Mouse (Mus musculus): ENCODE measurements at regions not wholly inside any gene's neighbourhood (a gene's known extent, or its start where the extent isn't known, plus 50 kb on each side); places are given as distances from the start of the nearest gene placed in this dataset.
A peak's percentile ranks its signal among the peaks of the same experiment; 100 is the strongest.
"Not testable (repeated sequence)": the region's sequence is repeated elsewhere in the genome, so short reads cannot be mapped to it uniquely, and the experiment has no call there.

DNA sequence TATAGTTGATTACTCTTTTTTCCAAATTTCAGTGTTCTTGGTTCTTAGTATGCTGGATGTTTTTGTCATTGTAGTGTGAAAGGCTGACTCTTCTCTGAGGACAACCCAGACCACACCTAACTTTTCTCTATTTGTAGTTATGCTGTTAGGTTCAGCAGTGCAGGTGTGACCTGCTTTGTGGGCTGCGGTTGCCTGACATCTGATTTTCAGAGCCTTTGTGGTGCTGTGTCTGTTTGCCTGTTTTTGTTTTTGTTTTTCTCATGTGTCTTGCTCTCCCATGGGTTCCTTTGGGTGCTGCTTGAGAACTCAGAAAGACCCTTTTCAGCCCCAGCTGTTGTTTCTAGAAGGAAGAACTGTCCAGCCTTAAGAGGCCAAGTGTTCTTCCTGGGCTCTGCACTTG lies 52.0 kb upstream of the Trpm1 start:
- DNase-seq: no peak

GRCm38 (mm10) chr7:64099606-64100005 lies 54.0 kb upstream of the Trpm1 start:
- DNase-seq: no peak

GRCm38 (mm10) chr7:64090067-64090466 lies 63.6 kb upstream of the Trpm1 start:
- DNase-seq: no peak

DNA sequence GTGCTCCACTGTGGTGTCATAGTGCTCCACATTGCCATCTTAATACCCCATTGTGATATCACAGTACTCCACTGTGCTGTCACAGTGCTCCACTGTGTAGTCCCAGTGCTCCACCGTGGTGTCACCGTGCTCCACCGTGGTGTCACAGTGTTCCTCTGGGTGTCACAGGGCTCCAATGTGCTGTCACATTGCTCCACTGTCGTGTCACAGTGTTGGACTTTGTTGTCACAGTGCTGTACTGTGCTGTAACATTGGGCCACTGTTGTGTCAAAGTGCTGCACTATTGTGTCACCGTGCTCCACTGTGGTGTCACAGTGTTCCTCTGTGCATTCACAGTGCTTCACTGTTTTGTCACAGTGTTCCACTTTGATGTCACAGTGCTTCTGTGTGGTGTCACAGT lies 64.6 kb upstream of the Trpm1 start:
- DNase-seq: no peak

GRCm38 (mm10) chr7:64083978-64084377 lies 69.7 kb upstream of the Trpm1 start:
- DNase-seq: not testable (repeated sequence)

DNA sequence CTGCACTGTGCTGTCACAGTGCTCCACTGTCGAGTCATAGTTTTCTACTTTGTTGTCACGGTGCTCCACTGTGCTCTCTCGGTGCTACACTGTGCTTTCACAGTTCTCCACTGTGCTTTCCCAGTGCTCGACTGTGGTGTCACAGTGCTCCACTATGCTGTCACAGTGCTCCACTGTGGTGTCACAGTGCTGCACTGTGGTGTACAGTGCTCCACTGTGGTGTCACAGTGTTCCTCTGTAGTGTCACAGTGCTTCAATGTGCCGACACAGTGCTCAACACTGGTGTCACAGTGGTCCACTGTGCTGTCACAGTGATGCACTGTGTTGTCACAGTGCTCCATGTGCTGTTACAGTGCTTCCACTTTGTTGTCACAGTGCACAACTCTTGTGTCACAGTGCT lies 71.0 kb upstream of the Trpm1 start:
- no peak for DNase-seq

- no peak for DNase-seq
These were observed 71.4 kb upstream of the Trpm1 start for GRCm38 (mm10) chr7:64082201-64082600.

DNA sequence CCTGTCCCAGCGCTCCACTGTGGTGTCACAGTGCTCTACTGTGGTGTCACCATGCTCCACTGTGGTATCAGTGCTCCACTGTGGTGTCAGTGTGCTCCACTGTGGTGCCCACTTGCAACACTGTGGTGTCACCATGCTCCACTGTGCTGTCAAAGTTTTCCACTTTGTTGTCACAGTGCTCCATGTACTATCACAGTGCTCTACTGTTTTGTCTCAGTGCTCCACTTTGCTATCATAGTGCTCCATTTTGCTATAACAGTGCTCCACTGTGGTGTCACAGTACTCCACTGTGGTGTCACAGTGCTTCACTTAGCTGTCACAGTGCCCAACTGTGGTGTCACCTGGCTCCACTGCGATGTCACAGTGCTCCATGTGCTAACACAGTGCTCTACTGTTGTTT lies 72.0 kb upstream of the Trpm1 start:
- DNase-seq: no peak

GRCm38 (mm10) chr7:64081019-64081418 lies 72.6 kb upstream of the Trpm1 start:
- DNase-seq: no peak

GRCm38 (mm10) chr7:64079301-64079700 lies 74.3 kb upstream of the Trpm1 start:
- DNase-seq: no peak

- DNase-seq: no peak
These were observed 75.0 kb upstream of the Trpm1 start for GRCm38 (mm10) chr7:64078646-64079045.

- DNase-seq: no peak
These were observed 76.1 kb upstream of the Trpm1 start for GRCm38 (mm10) chr7:64077526-64077925.

GRCm38 (mm10) chr7:64076764-64077360 lies 76.8 kb upstream of the Trpm1 start:
- DNase-seq: no peak

- no peak for DNase-seq
These were observed 77.8 kb upstream of the Trpm1 start for GRCm38 (mm10) chr7:64075696-64076313.

DNA sequence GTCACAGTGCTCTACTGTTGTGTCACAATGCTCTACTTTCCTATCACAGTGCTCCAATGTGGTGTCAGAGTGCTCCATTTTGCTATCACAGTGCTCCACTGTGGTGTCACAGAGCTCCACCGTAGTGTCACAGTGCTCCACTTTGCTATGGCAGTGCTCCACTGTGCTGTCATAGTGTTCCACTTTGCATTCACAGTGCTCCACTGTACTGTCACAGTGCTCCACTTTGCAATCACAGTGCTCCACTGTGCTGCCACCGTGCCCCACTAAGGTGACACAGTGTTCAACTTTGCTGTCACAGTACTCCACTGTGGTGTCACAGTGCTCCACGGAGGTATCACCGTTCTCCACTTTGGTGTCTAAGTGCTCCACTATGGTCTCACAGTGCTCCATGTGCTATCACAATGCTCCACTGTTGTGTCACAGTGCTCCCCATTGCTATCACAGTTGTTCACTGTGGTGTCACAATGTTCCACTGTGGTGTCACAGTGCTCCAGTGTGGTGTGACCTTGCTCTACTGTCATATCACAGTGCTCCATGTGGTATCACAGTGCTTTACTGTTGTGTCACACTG lies 78.9 kb upstream of the Trpm1 start:
- no peak for DNase-seq

- DNase-seq: no peak
These were observed 79.4 kb upstream of the Trpm1 start for GRCm38 (mm10) chr7:64074186-64074585.

GRCm38 (mm10) chr7:64073781-64074180 lies 79.9 kb upstream of the Trpm1 start:
- DNase-seq: no peak

DNA sequence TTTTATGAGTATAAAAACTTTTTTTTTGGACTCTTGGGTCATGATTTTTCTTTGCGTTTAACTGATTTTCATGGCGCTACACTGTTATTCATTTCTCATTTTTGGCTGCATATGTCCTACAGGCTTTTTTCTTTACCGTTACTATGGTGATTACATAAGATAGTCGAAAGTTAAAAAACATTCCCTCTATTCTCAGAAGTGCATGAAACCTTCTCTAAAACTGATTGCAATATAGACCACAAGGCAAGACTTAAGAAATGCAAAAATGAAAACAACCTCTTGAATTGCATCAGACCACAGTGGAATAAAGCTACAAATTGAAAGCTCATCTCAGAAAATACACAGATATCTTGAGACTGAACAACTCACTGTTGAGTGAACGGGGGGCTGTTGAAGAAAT lies 82.7 kb upstream of the Trpm1 start:
- DNase-seq: no peak

DNA sequence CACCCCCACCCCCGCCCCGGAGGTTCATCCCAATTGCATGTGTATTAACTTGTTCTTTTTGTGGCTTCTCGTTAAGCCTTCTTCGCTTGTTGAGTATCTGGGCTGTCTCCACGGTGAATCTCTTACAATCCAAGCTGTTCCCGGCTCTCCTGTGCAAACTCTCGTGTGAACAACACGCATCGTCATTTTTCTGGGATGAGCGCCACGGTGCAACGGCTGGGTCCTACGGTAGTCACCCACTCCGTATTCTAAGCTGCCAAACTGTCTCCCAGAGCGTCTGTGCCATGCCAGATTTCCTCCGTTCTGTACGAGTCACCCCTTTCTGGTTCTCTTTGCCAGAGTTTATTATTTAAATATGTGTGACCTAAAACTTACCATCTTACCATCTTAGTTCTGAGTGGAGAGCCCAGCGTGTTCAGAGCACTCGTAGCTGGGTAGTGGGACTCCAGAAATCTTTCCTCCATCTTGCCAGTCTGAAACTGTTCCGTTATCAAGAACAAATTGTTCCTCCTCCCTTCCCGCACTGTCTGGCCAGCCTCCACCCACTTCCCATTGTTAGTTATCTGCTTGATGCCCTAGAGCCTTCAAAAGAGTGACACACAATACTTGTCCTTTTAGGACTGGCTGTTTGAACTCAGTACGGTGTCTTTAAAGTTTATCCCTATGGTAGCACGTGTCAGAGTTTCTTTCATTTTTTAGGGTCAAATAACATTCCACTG lies 87.9 kb upstream of the Trpm1 start:
- no peak for DNase-seq

DNA sequence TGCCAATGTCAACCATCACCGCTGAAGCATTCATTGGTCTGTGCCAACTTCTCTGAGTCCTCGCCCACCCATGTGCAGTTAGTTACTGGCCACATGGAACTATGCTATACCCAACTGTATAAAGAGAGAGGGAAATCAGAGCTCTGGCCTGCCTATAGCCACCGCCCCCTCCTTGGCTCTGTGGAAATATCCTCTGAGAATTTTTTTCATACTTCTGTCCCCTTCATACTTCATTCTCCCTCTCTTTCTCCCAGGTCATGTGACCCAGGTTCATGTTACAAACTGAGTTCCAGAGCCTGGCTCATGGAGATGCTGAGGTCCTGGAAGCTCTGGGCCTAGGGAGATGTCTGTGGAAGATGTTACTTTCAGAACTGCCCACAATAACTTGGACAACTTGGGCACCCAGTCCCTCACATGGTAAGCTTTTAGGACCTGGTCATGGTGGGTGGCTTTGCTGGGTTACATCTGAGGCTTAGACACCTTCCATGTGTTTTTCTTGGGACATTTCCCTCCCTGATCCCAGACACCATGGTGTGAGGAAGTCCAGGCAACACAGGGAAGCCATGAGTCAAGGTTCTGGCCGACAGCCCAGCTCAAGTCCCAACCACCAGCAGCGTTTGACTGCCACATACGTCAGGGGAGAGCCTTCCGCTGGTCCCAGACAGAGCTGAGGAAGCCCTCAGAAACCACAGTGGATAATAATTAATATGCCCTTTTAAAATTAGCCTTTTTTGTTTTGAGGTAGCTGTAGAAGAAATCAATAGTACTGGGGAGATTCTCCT lies 89.0 kb upstream of the Trpm1 start:
- DNase-seq: peak; percentile 85

- no peak for DNase-seq
These were observed 92.5 kb upstream of the Trpm1 start for GRCm38 (mm10) chr7:64061170-64061569.

GRCm38 (mm10) chr7:64060582-64060981 lies 93.1 kb upstream of the Trpm1 start:
- DNase-seq: no peak

DNA sequence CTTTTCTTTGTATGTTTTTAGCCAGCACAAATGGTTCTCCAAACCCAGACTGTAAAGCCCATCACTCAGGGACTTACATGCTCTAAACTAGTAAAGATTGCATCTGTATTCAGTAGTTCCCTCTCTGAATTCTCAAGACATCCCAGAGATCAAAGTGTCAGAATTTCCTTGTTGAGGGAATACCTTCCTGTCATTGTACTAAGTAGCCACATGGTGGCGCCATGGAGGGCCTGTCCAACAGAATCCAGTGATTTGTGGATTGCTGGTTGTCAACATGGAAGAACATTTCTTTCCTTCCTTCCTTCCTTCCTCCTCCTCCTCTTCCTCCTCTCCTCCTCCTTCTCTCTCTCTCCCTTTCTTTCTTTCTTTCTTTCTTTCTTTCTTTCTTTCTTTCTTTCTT lies 93.6 kb upstream of the Trpm1 start:
- DNase-seq: peak; percentile 38 to 57

Data from adrenal gland, postnatal 36 days (tissue).